Mouse (Mus musculus) kidney, adult 10 weeks (tissue): Measurements from ENCODE around the gene Gm7145. TPM values are rescaled to one million over a fixed set of nuclear protein-coding genes. Genes with fewer than 3 reads are reported as not detected.

ENCODE experiments used
- polyA plus RNA-seq: library from polyadenylated mRNA; stranded (reverse); fragments of 350-450 nt; fragmentation: Illumina TruSeq; extraction: RNeasy Lipid Tissue Mini Kit (QIAGEN cat#74804); gene quantifications from one replicate; pipeline ENCODE4 v1.2.3, GENCODE M21; 2014; ENCODE audit warnings: low read depth, low replicate concordance

Gene Gm7145
- not detected for polyA plus RNA-seq

GRCm38 (mm10) chr1:117965639-117966038 lies at the start of gene Gm7145:
Gene Gm7145 (plus strand): TSS chr1:117965939.

GRCm38 (mm10) chr1:117927715-117928114 lies 38.0 kb upstream of the Gm7145 start, which contains the start of gene Gm28168:
Gene Gm28168 (plus strand): TSS chr1:117928015.

Other genes with a start within 250 kb of the Gm7145 start
- not detected for gene B020011L13Rik, start 184.8 kb upstream of the Gm7145 start, polyA plus RNA-seq
- gene Gm28360, start 135.9 kb upstream of the Gm7145 start, polyA plus RNA-seq = not detected
- gene Gm28168, start 37.9 kb upstream of the Gm7145 start, polyA plus RNA-seq = not detected
- not detected for gene Gm29106, start 210.6 kb downstream of the Gm7145 start, polyA plus RNA-seq